Mouse (Mus musculus) telencephalon, adult 2 months (tissue): ENCODE results near the gene Tedc2.
A peak's percentile ranks its signal among the peaks of the same experiment; 100 is the strongest.

Experiments
- DNase-seq: peaks from one replicate; pipeline ENCODE4 v3.0.0-alpha.2; 2011; ENCODE audit warnings: low read depth, low spot score

Tedc2 gene

DNA sequence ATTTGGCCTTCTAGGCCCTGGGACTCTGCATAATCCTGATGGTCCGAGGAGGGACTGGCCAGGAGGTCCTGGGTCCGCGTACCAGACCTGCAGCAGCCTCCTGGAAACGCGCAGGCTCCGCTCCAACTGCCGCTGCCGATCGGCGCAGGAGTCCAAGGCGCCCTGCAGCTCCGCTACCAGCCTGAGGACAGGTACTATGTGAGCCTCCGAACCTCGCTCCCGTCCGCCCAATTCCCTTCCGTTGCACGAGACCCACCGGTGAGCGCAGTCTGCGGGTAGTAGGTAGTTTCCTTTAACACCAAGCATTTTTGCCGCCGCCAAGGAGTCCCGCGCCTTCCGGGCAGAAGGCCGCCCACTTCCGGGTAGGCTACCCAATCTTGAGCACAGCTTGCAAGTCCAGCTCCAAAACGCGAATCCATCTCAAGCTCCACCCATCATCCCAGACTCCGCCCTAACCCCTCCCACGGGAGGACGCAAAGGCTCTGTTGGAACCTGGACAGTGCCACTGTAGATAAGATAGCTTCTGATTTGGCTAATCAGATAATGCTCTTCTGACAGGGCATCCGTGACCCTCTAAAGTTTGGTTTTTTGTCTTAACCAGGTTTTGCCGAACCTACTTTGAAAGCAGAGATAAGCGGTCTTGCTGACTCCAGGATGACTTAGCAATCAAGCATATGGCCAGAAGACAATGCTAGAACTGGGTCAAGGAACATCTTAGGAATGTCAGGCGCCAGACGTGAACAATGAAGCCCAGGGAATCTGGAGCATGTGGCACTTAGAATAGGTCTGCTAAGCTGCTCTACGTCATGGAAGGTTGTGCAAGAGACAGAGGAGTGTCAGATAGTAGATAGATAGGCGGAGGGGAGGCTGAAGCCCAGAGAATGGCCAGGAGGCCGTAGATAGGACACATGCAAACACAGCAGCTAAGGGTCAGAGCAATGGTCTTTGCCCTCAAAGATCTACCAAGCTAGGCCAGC is at the start of gene Tedc2:
Gene Tedc2 (minus strand): TSS at position 417 of the 977 bp plus-strand sequence.
- DNase-seq = peak; percentile 95

DNA sequence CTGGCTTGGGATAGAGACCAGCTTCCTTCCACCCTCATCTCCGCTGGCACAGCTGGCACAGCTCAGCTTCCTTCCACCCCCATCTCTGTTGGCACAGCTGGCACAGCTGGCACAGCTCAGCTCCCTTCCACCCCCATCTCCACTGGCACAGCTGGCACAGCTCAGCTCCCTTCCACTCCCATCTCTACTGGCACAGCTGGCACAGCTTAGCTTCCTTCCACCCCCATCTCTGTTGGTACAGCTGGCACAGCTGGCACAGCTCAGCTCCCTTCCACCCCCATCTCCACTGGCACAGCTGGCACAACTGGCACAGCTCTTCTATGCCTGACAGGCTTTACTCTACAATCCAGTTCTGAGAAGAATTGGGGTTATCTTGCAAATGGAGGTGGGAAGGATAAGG is 46.5 kb upstream of the Tedc2 start:
- no peak for DNase-seq

DNA sequence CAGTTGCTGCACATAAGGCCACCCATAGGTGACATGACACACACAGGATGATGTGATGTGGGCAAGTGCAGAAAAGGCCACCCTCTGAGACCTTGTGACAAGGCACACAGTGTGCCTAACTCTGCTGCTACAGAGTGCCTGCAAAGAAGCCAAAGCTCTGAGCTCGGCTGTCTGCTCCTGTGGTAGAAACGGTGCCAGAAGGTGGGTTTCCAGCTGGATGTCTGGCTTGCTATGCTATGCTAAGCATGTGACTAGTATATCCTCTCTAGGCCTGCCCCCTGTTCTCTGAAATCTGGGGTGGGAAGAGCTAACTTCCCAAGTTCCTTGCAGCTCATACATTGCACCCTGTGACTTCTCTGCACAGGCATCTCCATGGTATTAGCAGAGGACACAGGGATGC is 44.1 kb upstream of the Tedc2 start:
- no peak for DNase-seq

DNA sequence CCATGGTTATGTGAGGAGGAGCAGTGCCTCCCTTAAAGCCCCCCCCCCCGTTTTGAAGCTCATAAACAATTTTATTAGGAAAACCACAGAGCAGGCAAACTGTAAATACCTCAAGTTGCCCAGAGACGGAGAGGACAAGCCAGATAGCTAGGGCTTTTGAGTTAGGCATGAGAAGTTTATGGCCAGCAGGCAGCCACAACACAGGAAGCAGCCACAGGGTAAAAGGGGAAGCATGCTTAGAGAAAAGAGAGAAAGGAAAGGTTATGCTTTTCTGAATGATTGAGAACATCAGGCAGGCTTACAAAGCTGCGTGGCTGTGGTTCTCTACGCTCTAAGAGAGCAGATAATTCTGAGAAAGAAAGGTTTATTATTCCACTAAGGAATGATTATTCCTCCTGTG is 39.9 kb upstream of the Tedc2 start:
- DNase-seq = no peak

DNA sequence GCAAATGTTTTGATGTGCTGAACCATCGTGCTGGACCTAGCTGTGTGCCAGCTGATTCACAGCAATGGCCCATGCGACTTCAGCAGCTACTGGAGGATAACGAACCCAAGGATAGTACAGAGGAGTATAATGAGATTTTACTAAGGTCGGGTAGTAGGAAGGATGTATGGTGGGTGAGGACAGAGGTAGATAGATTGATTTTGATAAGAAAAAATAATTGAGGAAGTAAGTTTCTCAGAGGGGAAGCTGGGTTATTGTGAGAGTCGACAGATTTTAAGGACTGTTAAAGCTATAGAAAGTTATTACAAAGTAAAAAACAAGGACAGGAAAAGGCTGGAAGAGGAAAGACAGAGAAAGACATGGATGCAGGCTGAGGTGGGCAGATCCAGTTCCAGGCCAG is 39.1 kb upstream of the Tedc2 start:
- DNase-seq = no peak

DNA sequence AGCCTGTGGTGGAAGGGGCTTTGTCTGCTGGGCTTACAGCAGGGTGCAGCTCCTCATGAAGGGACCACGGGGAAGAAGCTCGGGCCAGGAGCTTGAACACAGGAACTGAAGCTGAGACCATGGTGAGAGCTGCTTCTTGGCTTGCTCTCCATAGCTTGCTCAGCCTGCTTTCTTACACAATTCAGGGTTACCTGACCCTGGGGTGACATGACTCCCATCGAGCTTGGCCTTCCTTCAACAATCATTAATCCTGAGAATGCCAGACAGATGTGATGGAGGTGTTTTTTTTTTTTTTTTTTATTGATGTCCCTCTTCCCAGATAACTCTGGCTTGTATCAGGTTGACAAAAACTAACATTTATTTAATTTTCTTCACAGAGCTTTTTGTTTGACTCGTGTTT is 38.3 kb upstream of the Tedc2 start:
- no peak for DNase-seq

DNA sequence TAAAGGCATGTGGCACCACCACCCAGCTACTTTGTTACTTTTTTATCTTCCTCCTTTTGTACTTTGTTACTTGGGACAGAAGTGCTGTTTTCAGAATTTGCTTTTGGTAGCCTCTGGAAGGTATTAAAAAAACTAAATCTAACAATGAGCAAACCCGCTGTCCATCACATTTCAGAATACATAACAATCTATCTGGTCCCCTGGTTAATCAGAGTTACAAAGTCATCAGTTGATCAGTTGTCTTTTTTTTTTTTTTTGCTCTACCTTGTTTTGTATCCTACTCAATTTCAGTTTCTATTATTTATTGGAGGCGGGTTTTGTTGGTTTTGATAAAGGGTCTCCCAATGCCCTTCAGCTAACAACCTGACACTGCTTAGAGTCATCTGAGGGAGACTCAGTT is 31.7 kb upstream of the Tedc2 start:
- DNase-seq = no peak

DNA sequence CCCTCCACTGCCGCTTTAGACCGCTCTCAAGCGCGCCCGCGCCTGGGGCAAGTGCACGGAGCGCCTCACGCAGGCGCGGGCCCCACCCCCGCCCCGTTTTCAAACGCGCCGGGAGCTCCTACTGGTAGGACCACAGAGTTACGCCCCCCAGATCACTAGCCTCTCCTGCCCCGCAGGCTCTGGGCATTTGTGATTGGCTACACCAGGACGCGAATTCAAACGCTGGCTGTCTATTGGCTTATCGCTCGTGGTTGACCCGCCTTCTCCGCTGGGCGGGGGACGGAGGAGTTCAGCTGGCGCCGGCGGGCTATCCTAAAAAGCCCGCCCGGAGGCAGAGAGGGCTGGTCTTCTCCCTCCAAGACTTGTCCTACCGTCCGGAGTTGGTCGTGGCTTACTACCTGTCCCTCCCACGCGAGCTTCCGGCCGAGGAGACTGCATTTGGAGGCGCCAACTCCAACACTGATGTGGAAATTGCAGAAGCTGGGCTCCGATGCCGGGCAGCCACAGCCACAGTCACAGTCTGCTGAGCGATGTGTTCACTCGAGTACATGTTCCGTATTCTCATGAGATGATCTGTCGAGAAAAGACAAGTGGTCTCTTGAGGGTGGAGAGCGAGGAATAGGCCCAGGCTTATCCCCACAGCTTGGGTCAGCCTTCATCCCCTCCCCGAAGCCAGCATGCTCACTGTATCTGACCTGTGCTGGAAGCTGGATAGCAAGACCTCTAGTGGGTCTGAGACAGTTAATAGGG is 30.8 kb upstream of the Tedc2 start, which contains the start of gene Ccnf:
Gene Ccnf (minus strand): TSS at position 165 of the 750 bp plus-strand sequence.
- peak; percentile 96 for DNase-seq

DNA sequence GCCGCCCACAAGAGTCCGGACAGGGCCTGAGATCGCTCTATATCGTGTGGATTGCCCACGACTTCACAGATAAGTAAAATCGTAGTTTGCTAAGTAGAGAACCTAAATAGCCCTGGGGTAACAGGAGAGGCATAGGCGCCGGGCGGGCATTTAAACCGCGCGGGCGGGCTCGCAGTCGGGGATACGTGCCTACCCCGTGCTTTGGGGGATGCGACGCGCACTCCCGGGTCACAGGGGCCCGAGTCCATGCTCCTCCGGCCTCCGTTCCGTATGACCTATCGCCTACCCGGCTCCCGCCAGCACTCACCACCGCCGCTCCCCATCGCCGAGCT is 30.3 kb upstream of the Tedc2 start:
- no peak for DNase-seq

DNA sequence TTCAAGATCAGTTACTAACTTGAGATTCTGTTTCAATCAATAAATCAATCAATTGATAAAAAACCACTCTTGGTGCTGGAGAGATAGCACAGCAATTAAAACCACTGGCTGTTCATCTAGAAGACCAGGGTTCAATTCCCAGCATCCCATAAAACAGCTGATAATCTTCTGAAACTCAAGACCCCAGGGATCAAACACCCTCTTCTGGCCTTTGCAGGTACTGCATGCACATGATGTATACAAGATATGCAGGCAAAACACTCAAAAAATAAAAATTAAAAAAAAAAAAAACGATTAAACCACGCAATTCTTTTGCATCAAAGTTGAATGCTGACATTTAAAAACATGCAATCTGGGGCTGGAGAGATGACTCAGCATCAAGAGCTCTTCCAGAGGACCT is 28.0 kb upstream of the Tedc2 start:
- DNase-seq = no peak

DNA sequence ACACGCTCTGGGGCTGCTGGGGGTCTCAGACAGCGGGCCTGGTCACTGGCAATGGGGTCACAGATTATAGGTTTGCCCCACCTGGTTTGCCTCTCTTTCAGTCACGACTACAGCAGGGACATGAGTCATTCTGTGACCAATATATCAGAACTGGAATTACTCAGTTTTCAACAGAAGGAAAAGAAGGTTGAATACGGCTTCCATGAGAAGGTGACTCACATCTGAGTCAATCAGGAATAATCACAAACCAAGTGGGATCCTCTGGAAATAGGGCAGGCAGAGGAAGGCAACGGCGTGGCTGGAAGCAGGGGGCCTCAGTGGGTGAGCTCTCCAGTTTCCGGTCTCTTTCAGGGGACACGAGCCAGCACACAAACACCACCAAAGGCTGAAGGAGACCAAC is 23.4 kb upstream of the Tedc2 start:
- no peak for DNase-seq

DNA sequence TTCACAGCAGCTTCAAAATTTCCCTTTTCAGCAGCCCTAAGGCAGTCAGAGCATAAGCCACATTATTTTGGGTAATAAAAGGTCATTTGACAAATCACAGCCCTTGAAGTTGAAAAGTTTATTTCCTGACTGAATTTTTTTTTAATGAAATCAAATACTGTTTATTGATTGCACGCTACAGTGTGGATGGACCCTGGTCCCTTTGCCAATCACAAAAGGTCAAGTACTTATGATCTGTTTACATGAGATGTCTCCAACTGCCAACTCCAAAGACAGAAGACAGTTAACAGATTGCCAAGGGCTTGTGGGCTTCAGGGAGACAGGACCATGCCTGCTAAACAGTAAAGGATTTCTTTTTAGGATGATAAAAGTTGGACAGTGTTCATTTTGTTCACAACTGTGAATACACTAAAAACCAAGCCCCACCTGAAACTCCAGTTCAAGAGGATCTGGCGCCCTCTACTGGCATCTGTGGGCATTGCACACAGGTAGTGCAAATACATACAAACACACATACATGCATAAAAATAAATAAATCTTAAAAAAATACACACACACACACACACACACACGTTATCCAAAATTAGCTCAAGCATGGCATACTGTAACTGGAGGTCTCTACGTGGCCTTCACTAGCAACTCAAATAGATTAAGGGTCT is 22.8 kb upstream of the Tedc2 start:
- DNase-seq = no peak

DNA sequence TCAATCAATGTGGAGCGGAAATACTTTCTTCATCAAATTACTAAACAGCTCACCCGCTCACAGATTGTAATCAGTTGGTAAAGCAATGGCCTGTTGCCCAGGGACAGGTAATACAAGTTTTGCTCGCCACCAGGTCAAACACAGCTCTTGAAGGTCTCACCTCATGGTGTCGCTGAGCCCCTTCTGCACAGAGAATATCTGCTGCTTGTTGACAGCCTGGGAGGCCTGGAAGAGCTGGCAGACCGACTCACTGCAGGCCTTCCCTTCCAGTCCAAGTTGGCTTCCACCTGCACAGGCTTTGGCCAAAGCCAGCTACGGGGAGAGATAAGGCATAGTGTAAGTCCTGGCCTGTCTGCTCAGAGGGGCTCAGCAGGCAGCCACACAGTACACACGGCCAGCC is 16.3 kb upstream of the Tedc2 start:
- no peak for DNase-seq

DNA sequence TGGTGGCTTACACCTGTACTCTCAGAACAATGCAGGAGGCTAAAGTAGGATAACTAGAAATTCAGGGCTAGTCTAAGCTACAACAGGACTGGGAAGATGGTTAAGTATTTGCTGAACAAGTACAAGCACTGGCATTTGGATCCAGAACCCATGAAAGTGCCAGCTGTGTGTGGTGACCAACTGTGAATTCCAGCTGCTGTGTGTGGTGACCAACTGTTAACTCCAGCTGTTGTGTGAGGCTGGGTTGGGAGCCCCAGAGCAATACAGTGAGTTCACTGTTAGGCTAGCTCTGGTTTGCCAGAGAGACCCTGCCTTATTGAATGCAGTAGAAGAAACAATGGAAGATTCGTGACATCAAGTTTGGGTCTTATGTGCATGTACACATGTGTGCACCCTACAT is 15.8 kb upstream of the Tedc2 start:
- no peak for DNase-seq

DNA sequence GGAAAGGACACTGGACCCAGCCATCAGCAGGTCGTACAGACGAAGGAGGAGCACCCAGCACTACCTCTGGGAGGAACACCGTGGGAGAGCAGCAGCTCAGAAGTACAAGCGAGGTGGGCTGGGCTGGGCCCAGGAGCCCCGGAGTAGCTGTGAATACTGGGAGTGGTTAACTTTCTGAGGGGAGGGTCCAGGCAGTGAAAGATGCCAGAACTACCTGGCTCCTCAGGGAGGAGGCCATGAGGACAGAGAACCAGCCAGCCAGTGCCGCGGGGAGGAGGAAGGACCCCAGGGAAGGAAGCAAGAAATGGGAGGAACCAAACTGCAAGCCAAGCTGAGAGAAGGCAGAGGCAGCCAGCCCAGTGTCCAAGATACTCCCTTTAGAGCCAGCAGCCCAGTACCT is 7.3 kb upstream of the Tedc2 start:
- no peak for DNase-seq

DNA sequence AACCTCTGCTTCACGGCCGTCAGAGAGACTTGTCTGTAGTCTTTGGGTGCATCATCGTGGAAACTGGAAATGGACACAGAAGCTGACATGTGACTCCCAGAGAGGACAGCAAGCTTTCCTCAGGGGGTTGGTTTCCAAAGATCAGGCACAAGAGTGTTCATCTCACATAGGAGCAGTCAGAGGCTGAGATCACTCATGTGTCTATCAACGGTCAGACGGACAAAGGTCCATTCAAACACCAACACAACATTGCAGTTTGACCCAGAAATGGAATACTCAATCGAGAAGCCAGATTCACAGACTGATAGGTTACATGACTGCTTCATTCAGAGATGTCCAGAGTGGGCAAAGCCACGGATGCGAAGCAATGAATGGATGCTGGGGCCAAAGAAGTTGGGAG is 6.1 kb upstream of the Tedc2 start:
- no peak for DNase-seq

DNA sequence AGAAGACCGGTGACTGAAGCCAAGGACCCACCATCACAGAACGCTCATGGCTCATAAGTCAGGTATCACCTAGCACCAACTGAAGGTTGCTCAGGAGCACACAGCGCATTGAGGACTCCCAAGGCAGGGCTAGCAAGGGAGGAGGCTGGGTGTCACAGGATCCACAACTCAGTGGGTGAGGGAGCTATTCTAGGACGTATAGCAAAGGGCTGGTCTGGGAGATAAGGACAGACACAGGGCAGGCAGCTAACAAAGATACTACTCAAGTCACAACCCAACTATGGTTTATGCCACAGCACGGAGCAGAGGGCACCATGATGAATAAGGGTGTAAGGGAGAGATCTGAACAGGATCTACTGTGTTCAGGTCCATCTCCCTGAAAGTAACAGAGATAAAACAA is 5.2 kb upstream of the Tedc2 start:
- no peak for DNase-seq

DNA sequence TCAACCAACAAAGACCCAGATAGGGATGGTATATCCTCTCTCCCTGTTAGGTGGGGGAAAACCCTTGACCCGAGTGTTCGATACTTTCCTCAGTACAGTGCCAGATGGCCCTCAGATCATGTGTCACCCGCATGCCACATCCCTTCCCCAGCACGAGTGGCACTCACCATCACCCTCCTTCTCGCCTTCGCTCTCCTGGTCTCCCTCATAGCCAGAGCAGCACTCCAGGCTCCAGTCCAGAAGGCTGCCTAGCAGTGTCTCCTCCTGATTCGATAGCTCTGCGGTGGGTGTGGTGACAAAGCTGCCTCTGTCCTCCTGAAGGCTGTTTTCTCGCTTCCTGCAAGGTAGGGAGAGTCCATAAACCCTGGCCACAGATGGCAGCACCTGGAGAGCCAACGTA is 4.1 kb upstream of the Tedc2 start:
- no peak for DNase-seq

DNA sequence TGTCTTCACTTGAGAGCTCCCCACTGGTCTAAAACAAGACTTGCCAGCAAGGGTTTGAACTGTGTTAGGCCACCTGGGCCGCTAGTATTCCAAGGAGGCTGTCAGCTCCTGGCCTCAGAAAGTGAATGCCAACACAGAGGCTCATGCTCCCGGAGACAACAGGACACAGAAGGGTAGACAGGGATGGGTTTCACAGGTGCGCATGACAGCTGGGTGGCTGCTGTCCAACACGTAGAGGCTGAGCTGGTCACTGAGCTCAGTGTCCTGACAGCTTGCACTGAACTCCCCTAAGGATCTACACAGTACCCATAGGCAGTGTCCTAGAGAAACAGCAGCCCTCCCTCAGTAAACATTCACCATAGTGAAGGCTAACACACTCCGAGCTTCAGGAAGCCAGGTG is 2.9 kb upstream of the Tedc2 start:
- no peak for DNase-seq

DNA sequence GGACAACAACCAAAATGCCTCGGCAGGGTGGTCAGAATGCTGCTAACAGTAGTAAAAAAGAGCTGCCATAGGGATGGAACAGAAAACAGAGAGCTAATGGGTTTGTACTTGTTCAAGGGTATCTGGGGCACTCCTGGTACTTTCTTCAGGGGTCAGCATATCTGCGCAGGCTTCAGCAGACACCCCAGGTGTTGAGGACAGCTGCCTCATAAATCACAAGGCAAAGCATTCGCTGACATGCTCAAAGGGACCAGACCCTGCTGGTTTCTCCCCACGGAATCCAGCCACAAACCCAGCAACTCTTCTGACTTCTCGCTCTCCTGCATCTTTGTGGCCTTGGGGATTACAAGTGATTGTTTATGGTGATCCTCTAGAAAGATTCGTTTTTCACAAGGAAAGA is 2.0 kb upstream of the Tedc2 start:
- no peak for DNase-seq

DNA sequence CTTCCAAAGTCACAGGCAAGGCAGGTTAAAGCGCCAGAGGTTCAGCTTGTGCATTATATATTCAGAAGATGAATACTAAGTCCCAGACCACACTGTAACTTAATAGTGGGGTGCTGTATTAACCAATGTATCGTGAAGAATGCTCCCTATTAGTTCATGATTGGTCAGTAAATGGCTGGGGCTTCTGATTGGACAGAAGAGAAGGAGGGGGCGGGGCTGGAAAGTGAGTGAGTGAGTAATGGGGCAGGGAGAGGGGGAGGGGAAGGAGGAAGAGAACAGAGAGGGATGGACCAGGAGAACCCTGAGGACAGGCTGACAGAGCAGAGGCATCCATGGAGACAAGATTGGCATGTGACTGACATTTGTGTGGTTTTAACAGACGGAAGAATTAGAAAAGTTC is 3.8 kb downstream of the Tedc2 start:
- DNase-seq = no peak

DNA sequence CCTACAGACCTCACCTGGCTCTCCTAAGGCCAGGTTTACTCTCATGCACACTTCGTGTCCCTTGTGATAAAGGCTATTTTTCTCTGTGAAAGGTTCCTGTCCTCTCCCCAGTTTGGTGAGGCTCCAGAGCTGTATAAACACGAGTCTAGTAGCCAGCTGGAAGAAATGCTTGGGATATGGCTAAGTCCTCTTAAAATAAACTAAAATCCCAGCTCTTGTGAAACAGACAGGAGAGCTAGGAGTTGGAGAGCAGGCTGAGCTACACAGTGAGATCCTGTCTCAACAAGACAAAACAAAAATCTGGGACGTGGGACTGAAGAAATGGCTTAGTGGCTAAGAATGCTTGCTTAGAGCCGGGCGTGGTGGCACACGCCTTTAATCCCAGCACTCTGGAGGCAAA is 7.5 kb downstream of the Tedc2 start:
- DNase-seq = no peak
